Mouse (Mus musculus) neural tube, embryonic 11.5 days (tissue): ENCODE measurements around the gene Rnf187. TPM values are rescaled to one million over a fixed set of nuclear protein-coding genes. Genes with fewer than 3 reads are reported as not detected.

Experiments used
- ATAC-seq: fragments of 200-750 bp; cut with Nextera tagmentation; 2 replicates; pipeline ENCODE4 v1.8.0; 2017; ENCODE audit warnings: moderate number of reproducible peaks, mild to moderate bottlenecking, moderate TSS enrichment, moderate library complexity; ENCODE audit not compliant: insufficient read depth, low FRiP score, low TSS enrichment
- DNase-seq: peaks from one replicate; pipeline ENCODE4 v3.0.0-alpha.2; 2015; ENCODE audit warnings: low spot score
- H3K27ac ChIP-seq: fragments of 300-500 bp; sonication (generic); 2 replicates; pipeline ENCODE4 v1.5.1; 2014; ENCODE audit warnings: low read depth, mild to moderate bottlenecking, low read length
- H3K27me3 ChIP-seq: fragments of 300-500 bp; sonication (generic); 2 replicates; pipeline ENCODE4 v1.6.1; 2014; ENCODE audit warnings: mild to moderate bottlenecking, low read length, mixed read lengths; ENCODE audit not compliant: control insufficient read depth, insufficient read depth
- H3K36me3 ChIP-seq: fragments of 300-500 bp; sonication (generic); 2 replicates; pipeline ENCODE4 v1.6.1; 2014; ENCODE audit warnings: mild to moderate bottlenecking, low read length, moderate library complexity, mixed read lengths; ENCODE audit not compliant: control insufficient read depth, insufficient read depth
- H3K4me1 ChIP-seq: fragments of 300-500 bp; sonication (generic); 2 replicates; pipeline ENCODE4 v1.6.1; 2014; ENCODE audit warnings: low read length, mixed read lengths; ENCODE audit not compliant: control insufficient read depth, insufficient read depth
- H3K4me2 ChIP-seq: fragments of 300-500 bp; sonication (generic); 2 replicates; pipeline ENCODE4 v1.6.1; 2014; ENCODE audit warnings: low read depth, mild to moderate bottlenecking, moderate library complexity
- H3K4me3 ChIP-seq: fragments of 300-500 bp; sonication (generic); 2 replicates; pipeline ENCODE4 v1.5.1; 2014; ENCODE audit warnings: low read depth, low read length
- H3K9ac ChIP-seq: fragments of 300-500 bp; sonication (generic); 2 replicates; pipeline ENCODE4 v1.6.1; 2014; ENCODE audit warnings: mild to moderate bottlenecking, low read length
- H3K9me3 ChIP-seq: fragments of 300-500 bp; sonication (generic); 2 replicates; pipeline ENCODE4 v1.6.1; 2016; ENCODE audit warnings: low read length; ENCODE audit not compliant: control insufficient read depth
- WGBS: fragments of 180-500 bp; shearing (Covaris S2); extraction: QIAGEN DNeasy Blood & Tissue Kit; methylation state at CpG from one replicate; pipeline ENCODE4 v1.1.7; 2014; 5-methylcytosine and 5-hydroxymethylcytosine counted together
- polyA plus RNA-seq: library from polyadenylated mRNA; unstranded; fragments of >200 nt; fragmentation: Nextera tagmentation; extraction: Ambion mirVana; gene quantifications from 2 replicates; pipeline ENCODE4 v1.2.1, GENCODE M21; 2014

Gene Rnf187
- polyA plus RNA-seq, 1 experiment from 2014 or later, result 493 TPM

- Histone ChIP-seq H3K27me3 (no peaks in the 10 kb centered on the region), H3K36me3 (peaks cover 4% of the 10 kb centered on the region; the same call in 1 of the 2 replicates), H3K27ac (no peak overlapping the region), H3K4me1 (no peaks in the 10 kb centered on the region), H3K9me3 (no peaks in the 10 kb centered on the region), H3K9ac (no peak overlapping the region), H3K4me3 (no peak overlapping the region), H3K4me2 (no peak overlapping the region)
- WGBS, result 88% methylated on average over 21 of the region's 21 CpGs
- ATAC-seq (no peak), DNase-seq (no peak)
Measured at GRCm38 (mm10) chr11:58970831-58971530, 32.3 kb upstream of the Rnf187 start.

- H3K27ac ChIP-seq, result no peak overlapping the region
- no peak overlapping the region for H3K4me2 ChIP-seq
- H3K9ac ChIP-seq, result no peak overlapping the region
- no peak for ATAC-seq
- DNase-seq, result no peak
- no peak overlapping the region for H3K4me3 ChIP-seq
- H3K27me3 ChIP-seq, result no peaks in the 10 kb centered on the region
- H3K4me1 ChIP-seq, result 0 out of 2 replicates have a peak, but pooled peaks cover 4% of the 10 kb centered on the region
- no peaks in the 10 kb centered on the region for H3K9me3 ChIP-seq
- H3K36me3 ChIP-seq, result peaks cover 4% of the 10 kb centered on the region; the same call in 1 of the 2 replicates
- WGBS, result 87% methylated on average over 6 of the region's 6 CpGs
Measured at GRCm38 (mm10) chr11:58969659-58970058, 30.9 kb upstream of the Rnf187 start.

- Histone ChIP-seq H3K27me3 (no peaks in the 10 kb centered on the region), H3K4me3 (no peak overlapping the region), H3K9me3 (no peaks in the 10 kb centered on the region), H3K4me2 (no peak overlapping the region), H3K4me1 (0 out of 2 replicates have a peak, but pooled peaks cover 5% of the 10 kb centered on the region), H3K9ac (no peak overlapping the region), H3K27ac (no peak overlapping the region), H3K36me3 (peaks cover 4% of the 10 kb centered on the region; the same call in 1 of the 2 replicates)
- DNase-seq, result no peak
- no peak for ATAC-seq
- WGBS, result 86% methylated on average over 8 of the region's 8 CpGs
Measured at GRCm38 (mm10) chr11:58969027-58969426, 30.3 kb upstream of the Rnf187 start.

GRCm38 (mm10) chr11:58968551-58968950 lies 29.8 kb upstream of the Rnf187 start:
- no peak overlapping the region for H3K9ac ChIP-seq
- 0 out of 2 replicates have a peak, but pooled peaks cover 5% of the 10 kb centered on the region for H3K4me1 ChIP-seq
- H3K36me3 ChIP-seq, result peaks cover 4% of the 10 kb centered on the region; the same call in 1 of the 2 replicates
- H3K9me3 ChIP-seq, result no peaks in the 10 kb centered on the region
- H3K27ac ChIP-seq, result no peak overlapping the region
- H3K27me3 ChIP-seq, result no peaks in the 10 kb centered on the region
- no peak overlapping the region for H3K4me3 ChIP-seq
- no peak for DNase-seq
- no peak overlapping the region for H3K4me2 ChIP-seq
- 87% methylated on average over 7 of the region's 7 CpGs for WGBS
- no peak for ATAC-seq

- WGBS, result 97% methylated on average over 1 of the region's 1 CpGs
- no peaks in the 10 kb centered on the region for H3K27me3 ChIP-seq
- no peak overlapping the region for H3K27ac ChIP-seq
- no peak overlapping the region for H3K9ac ChIP-seq
- H3K4me2 ChIP-seq, result no peak overlapping the region
- DNase-seq (no peak), ATAC-seq (no peak)
- H3K4me1 ChIP-seq, result 0 out of 2 replicates have a peak, but pooled peaks cover 5% of the 10 kb centered on the region
- H3K9me3 ChIP-seq, result no peaks in the 10 kb centered on the region
- no peak overlapping the region for H3K4me3 ChIP-seq
- H3K36me3 ChIP-seq, result peaks cover 4% of the 10 kb centered on the region; the same call in 1 of the 2 replicates
Measured at GRCm38 (mm10) chr11:58967346-58967745, 28.6 kb upstream of the Rnf187 start.

- Histone ChIP-seq H3K27ac (no peak overlapping the region), H3K4me3 (no peak overlapping the region), H3K4me1 (0 out of 2 replicates have a peak, but pooled peaks cover 5% of the 10 kb centered on the region), H3K27me3 (no peaks in the 10 kb centered on the region), H3K9ac (no peak overlapping the region), H3K9me3 (no peaks in the 10 kb centered on the region), H3K4me2 (no peak overlapping the region), H3K36me3 (peaks cover 1% of the 10 kb centered on the region; the same call in 1 of the 2 replicates)
- no peak for ATAC-seq
- 54% methylated on average over 12 of the region's 12 CpGs for WGBS
- DNase-seq, result no peak
Measured at GRCm38 (mm10) chr11:58965001-58965760, 26.5 kb upstream of the Rnf187 start.

- no peaks in the 10 kb centered on the region for H3K9me3 ChIP-seq
- no peak for DNase-seq
- no peaks in the 10 kb centered on the region for H3K36me3 ChIP-seq
- no peak for ATAC-seq
- 0 out of 2 replicates have a peak, but pooled peaks cover 5% of the 10 kb centered on the region for H3K4me1 ChIP-seq
- 89% methylated on average over 7 of the region's 7 CpGs for WGBS
- no peak overlapping the region for H3K4me2 ChIP-seq
- no peak overlapping the region for H3K9ac ChIP-seq
- H3K27me3 ChIP-seq, result no peaks in the 10 kb centered on the region
- no peak overlapping the region for H3K4me3 ChIP-seq
- no peak overlapping the region for H3K27ac ChIP-seq
Measured at GRCm38 (mm10) chr11:58964216-58964615, 25.5 kb upstream of the Rnf187 start.

GRCm38 (mm10) chr11:58963543-58963942 lies 24.8 kb upstream of the Rnf187 start:
- Histone ChIP-seq H3K36me3 (no peaks in the 10 kb centered on the region), H3K4me2 (no peak overlapping the region), H3K4me3 (no peak overlapping the region), H3K9ac (no peak overlapping the region), H3K4me1 (0 out of 2 replicates have a peak, but pooled peaks cover 5% of the 10 kb centered on the region), H3K9me3 (no peaks in the 10 kb centered on the region), H3K27ac (no peak overlapping the region), H3K27me3 (no peaks in the 10 kb centered on the region)
- 38% methylated on average over 17 of the region's 17 CpGs for WGBS
- DNase-seq, result no peak
- no peak for ATAC-seq
